Comparison of ENCODE assay signal across 26 mouse cellular contexts in the genomic region with DNA sequence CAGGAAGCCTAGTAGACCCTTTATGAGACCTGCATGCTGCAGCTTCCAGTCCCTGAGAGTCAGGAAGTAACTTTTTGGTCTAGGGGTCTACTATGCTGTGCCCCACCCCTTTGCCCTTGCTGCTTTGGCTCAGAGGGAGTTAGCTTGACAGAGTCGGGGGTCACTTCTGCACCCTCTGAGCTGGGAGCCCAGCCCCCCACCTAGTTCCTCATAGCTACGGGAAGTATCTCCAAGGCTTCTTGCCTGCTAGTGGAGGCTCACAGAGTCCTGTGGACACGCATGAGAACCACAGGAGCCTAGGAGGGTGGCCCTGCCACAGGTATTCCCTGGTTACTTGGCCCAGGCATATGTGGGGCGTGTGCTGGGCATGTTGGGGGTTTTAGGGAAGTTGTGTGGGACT. TPM values are rescaled to one million over a fixed set of nuclear protein-coding genes. Genes with fewer than 3 reads are reported as not detected.
DNase-seq lines count a peak whose midpoint lies in the region; ATAC-seq and TF ChIP-seq lines count a peak whose summit lies in the region.
"Had no signal": no experiment of that assay in that cellular context is flagged by ENCODE, and none has a peak within 500 bp of the region (broad histone marks: within the 10 kb centered on the region; RNA-seq: fewer than 3 reads in every experiment).

No protein-coding gene starts in this region.

- H3K9ac ChIP-seq in liver, embryonic 15.5 days, result no peak overlapping the region
- H3K9ac ChIP-seq in liver, embryonic 11.5 days (ENCODE audit: low read depth, low read length), result no peak overlapping the region
- no peak overlapping the region for H3K9ac ChIP-seq in CH12.LX (ENCODE audit: insufficient read depth, low read depth)
- H3K9ac ChIP-seq: heart, embryonic 15.5 days; liver, embryonic 14.5 days; neural tube, embryonic 13.5 days had no signal

- ATAC-seq in liver, embryonic 15.5 days (ENCODE audit: insufficient read depth), result no peak
- no peak for ATAC-seq in liver, embryonic 11.5 days (replicated peaks; ENCODE audit: low FRiP score)
- peak; percentile 16 for ATAC-seq in common myeloid progenitor, adult 5-6 weeks (replicated peaks; ENCODE audit: low read depth, poor library complexity, severe bottlenecking)
- ATAC-seq in megakaryocyte-erythroid progenitor cell, adult 5-6 weeks (replicated peaks; ENCODE audit: low FRiP score, low TSS enrichment, poor library complexity, severe bottlenecking), result no peak
- ATAC-seq: hindbrain, postnatal 0 days had no signal

- H3K4me2 ChIP-seq in liver, embryonic 15.5 days, result peak overlapping the region; percentile 33
- no peak overlapping the region for H3K4me2 ChIP-seq in liver, embryonic 11.5 days
- H3K4me2 ChIP-seq in CH12.LX (ENCODE audit: insufficient read depth, low read depth, poor library complexity, severe bottlenecking), result no peak overlapping the region
- H3K4me2 ChIP-seq: heart, embryonic 15.5 days; neural tube, embryonic 13.5 days had no signal

- TF ChIP-seq POLR2A in CH12.LX (IDR thresholded peaks at IDR 0.05; ENCODE audit: low read depth, low read length), result no peak

- no peaks in the 10 kb centered on the region for H3K9me3 ChIP-seq in liver, embryonic 15.5 days (replicated peaks)
- H3K9me3 ChIP-seq in liver, embryonic 11.5 days (ENCODE audit: control insufficient read depth, low read length), result no peaks in the 10 kb centered on the region
- no peaks in the 10 kb centered on the region for H3K9me3 ChIP-seq in CH12.LX (replicated peaks; ENCODE audit: low read length)
- no peaks in the 10 kb centered on the region for H3K9me3 ChIP-seq in megakaryocyte, embryonic 14.5 days
- H3K9me3 ChIP-seq: forebrain, embryonic 10.5 days; heart, embryonic 15.5 days; neural tube, embryonic 13.5 days had no signal

- H3K27ac ChIP-seq in liver, embryonic 15.5 days (replicated peaks), result peak overlapping the region; percentile 48
- no peak overlapping the region; the same call in 1 of the 2 replicates for H3K27ac ChIP-seq in liver, embryonic 11.5 days (ENCODE audit: low read depth, low read length)
- no peak overlapping the region for H3K27ac ChIP-seq in CH12.LX (ENCODE audit: insufficient read depth, low read depth)
- no peak overlapping the region for H3K27ac ChIP-seq in layer of hippocampus, adult 2 months
- H3K27ac ChIP-seq: heart, adult 2 months; heart, embryonic 15.5 days; hindbrain, postnatal 0 days; liver, embryonic 14.5 days; neural tube, embryonic 13.5 days had no signal

- TF ChIP-seq EP300 in CH12.LX (IDR thresholded peaks at IDR 0.05; ENCODE audit: low read length), result no peak

- in situ Hi-C loops in CH12.LX (cut with MboI; ENCODE audit: low pct_ligation_motif_present, low pct_unique_long_range_greater_than_20kb, low sequenced_read_pairs), result no loop called here

- H3K79me2 ChIP-seq in CH12.LX (replicated peaks; ENCODE audit: control insufficient read depth, extremely low read depth, insufficient read depth, poor library complexity, severe bottlenecking), result no peaks in the 10 kb centered on the region; the same call in 1 of the 2 replicates

- H3K36me3 ChIP-seq in liver, embryonic 15.5 days (replicated peaks), result no peaks in the 10 kb centered on the region
- no peaks in the 10 kb centered on the region for H3K36me3 ChIP-seq in liver, embryonic 11.5 days (ENCODE audit: control insufficient read depth, insufficient read depth, low read length)
- peaks cover 0 to 3% of the 10 kb centered on the region in 2 experiments for H3K36me3 ChIP-seq in CH12.LX (replicated peaks in 1 of 2; ENCODE audit: control insufficient read depth in 1 of 2, insufficient read depth in 1 of 2, low read length in 1 of 2)
- peaks cover 77% of the 10 kb centered on the region for H3K36me3 ChIP-seq in megakaryocyte, embryonic 14.5 days (replicated peaks; ENCODE audit: low read length)
- H3K36me3 ChIP-seq: forebrain, embryonic 10.5 days; heart, embryonic 15.5 days; neural tube, embryonic 13.5 days had no signal

- dilution Hi-C loops in CH12.LX (cut with MboI; ENCODE audit: extremely low pct_ligation_motif_present, extremely low pct_unique_long_range_greater_than_20kb, low sequenced_read_pairs), result no loop called here

- no peak for TF ChIP-seq CTCF in CH12.LX (conservative IDR thresholded peaks at IDR 0.05 in 1 of 2, IDR thresholded peaks at IDR 0.05 in 1 of 2; ENCODE audit: low read depth in 2 of 2, low read length in 2 of 2)
- TF ChIP-seq CTCF in layer of hippocampus, adult 2 months (conservative IDR thresholded peaks at IDR 0.05), result no peak

- 40% methylated on average over 4 of the region's 4 CpGs for WGBS in liver, embryonic 15.5 days (ENCODE audit: insufficient replicate concordance)
- 51% methylated on average over 4 of the region's 4 CpGs for WGBS in liver, embryonic 11.5 days

- TF ChIP-seq RAD21 in CH12.LX (IDR thresholded peaks at IDR 0.05; ENCODE audit: low read depth, low read length), result no peak

- no peak for DNase-seq in liver, embryonic 11.5 days (ENCODE audit: low spot score)
- no peak for DNase-seq in CH12.LX (ENCODE audit: extremely low read depth)
- DNase-seq in thymus, postnatal 4 days, result no peak
- DNase-seq in layer of hippocampus, adult 2 months (ENCODE audit: low spot score in 2 of 2), result no peak
- DNase-seq: adrenal gland, adult 8-10 months; cerebellum, adult 11 months; cerebellum, postnatal 25 days; heart, adult 2 months; heart, postnatal 4 days; lung, postnatal 14 days; midbrain, embryonic 14.5 days; thymus, postnatal 25 days had no signal

- H3K4me1 ChIP-seq in liver, embryonic 15.5 days (replicated peaks), result peaks cover 54% of the 10 kb centered on the region
- peaks cover 26% of the 10 kb centered on the region for H3K4me1 ChIP-seq in liver, embryonic 11.5 days (replicated peaks; ENCODE audit: control insufficient read depth, insufficient read depth, low read length)
- H3K4me1 ChIP-seq in CH12.LX (ENCODE audit: control insufficient read depth in 1 of 2, insufficient read depth in 2 of 2), result peaks cover 46 to 91% of the 10 kb centered on the region in 2 experiments
- peaks cover 100% of the 10 kb centered on the region for H3K4me1 ChIP-seq in megakaryocyte, embryonic 14.5 days
- H3K4me1 ChIP-seq: neural tube, embryonic 13.5 days had no signal

- H3K4me3 ChIP-seq in liver, embryonic 15.5 days (replicated peaks), result no peak overlapping the region
- H3K4me3 ChIP-seq in liver, embryonic 11.5 days (ENCODE audit: low read depth, low read length), result no peak overlapping the region
- no peak overlapping the region for H3K4me3 ChIP-seq in CH12.LX (replicated peaks in 1 of 3; ENCODE audit: low read depth in 2 of 3, low read length in 2 of 3, poor library complexity in 1 of 3)
- H3K4me3 ChIP-seq in megakaryocyte, embryonic 14.5 days (replicated peaks), result peak overlapping the region; percentile 91
- no peak overlapping the region for H3K4me3 ChIP-seq in layer of hippocampus, adult 2 months
- H3K4me3 ChIP-seq: forebrain, embryonic 10.5 days; heart, adult 2 months; heart, embryonic 15.5 days; neural tube, embryonic 13.5 days had no signal

- H3K27me3 ChIP-seq in liver, embryonic 15.5 days, result no peaks in the 10 kb centered on the region
- H3K27me3 ChIP-seq in liver, embryonic 11.5 days (replicated peaks; ENCODE audit: control insufficient read depth, insufficient read depth, low read length), result no peaks in the 10 kb centered on the region
- H3K27me3 ChIP-seq in CH12.LX (replicated peaks), result no peaks in the 10 kb centered on the region
- no peaks in the 10 kb centered on the region for H3K27me3 ChIP-seq in megakaryocyte, embryonic 14.5 days (replicated peaks)
- H3K27me3 ChIP-seq: heart, embryonic 15.5 days; neural tube, embryonic 13.5 days had no signal

RNA-seq across cellular contexts. Expression of a gene that starts 13.2 kb away (rescaled TPM):
- polyA plus RNA-seq in liver, embryonic 15.5 days (2015; fragmentation: Nextera tagmentation; extraction: Ambion mirVana), result 14.5 and 19.8 TPM in 2 replicates
- polyA plus RNA-seq in liver, embryonic 11.5 days (2014; fragmentation: Nextera tagmentation; extraction: Ambion mirVana), result 33.8 and 33.9 TPM in 2 replicates
- total RNA-seq in CH12.LX (2012; rRNA removed) (31.9 and 38.5 TPM in 2 replicates), CH12.LX (2014; rRNA removed) (17.8 and 21.2 TPM in 2 replicates)
- polyA plus RNA-seq in CH12.LX (2012; ENCODE audit: insufficient read length, low read depth), result 46.1 and 60.0 TPM in 2 replicates
- total RNA-seq in common myeloid progenitor, adult 5-6 weeks (2017), result 97.4 and 98.9 TPM in 2 replicates
- polyA plus RNA-seq in megakaryocyte, embryonic 14.5 days (2012; ENCODE audit: insufficient read depth, low replicate concordance), result 143 and 148 TPM in 2 replicates
- total RNA-seq in megakaryocyte-erythroid progenitor cell, adult 5-6 weeks (2014; fragmentation: Nextera tagmentation), result 68.9 and 88.4 TPM in 2 replicates
- total RNA-seq in megakaryocyte-erythroid progenitor cell, adult 5-6 weeks (2017), result 20.1 and 31.0 TPM in 2 replicates
- 10 to 100 TPM; 19.2 to 20.0 TPM for total RNA-seq in layer of hippocampus, adult 2 months (2021)

RNA-seq across cellular contexts. Expression of a gene that starts 44.1 kb away (rescaled TPM):
- polyA plus RNA-seq in liver, embryonic 15.5 days (2015; fragmentation: Nextera tagmentation; extraction: Ambion mirVana), result 122 and 143 TPM in 2 replicates
- polyA plus RNA-seq in liver, embryonic 11.5 days (2014; fragmentation: Nextera tagmentation; extraction: Ambion mirVana), result 86.4 and 93.9 TPM in 2 replicates
- total RNA-seq in CH12.LX (2012; rRNA removed), result 7.8 and 12.7 TPM in 2 replicates
- total RNA-seq in CH12.LX (2014; rRNA removed), result 1.4 and 2.4 TPM in 2 replicates
- 6.7 and 7.9 TPM in 2 replicates for polyA plus RNA-seq in CH12.LX (2012; ENCODE audit: insufficient read length, low read depth)
- total RNA-seq in common myeloid progenitor, adult 5-6 weeks (2017), result 66.4 and 70.4 TPM in 2 replicates
- 236 and 315 TPM in 2 replicates for polyA plus RNA-seq in megakaryocyte, embryonic 14.5 days (2012; ENCODE audit: insufficient read depth, low replicate concordance)
- 257 and 310 TPM in 2 replicates for total RNA-seq in megakaryocyte-erythroid progenitor cell, adult 5-6 weeks (2014; fragmentation: Nextera tagmentation)
- total RNA-seq in megakaryocyte-erythroid progenitor cell, adult 5-6 weeks (2017), result 103 and 198 TPM in 2 replicates
- total RNA-seq in layer of hippocampus, adult 2 months (2021), result 10 to 100 TPM; 23.6 to 24.6 TPM

RNA-seq across cellular contexts. Expression of a gene that starts 49.7 kb away (rescaled TPM):
- polyA plus RNA-seq in liver, embryonic 15.5 days (2015; fragmentation: Nextera tagmentation; extraction: Ambion mirVana), result 0.16 TPM in 1 of 2 replicates, not detected in the other
- polyA plus RNA-seq in liver, embryonic 11.5 days (2014; fragmentation: Nextera tagmentation; extraction: Ambion mirVana), result 2.1 TPM in 1 of 2 replicates, not detected in the other
- total RNA-seq in CH12.LX (2012; rRNA removed), result 0.04 TPM in 1 of 2 replicates, not detected in the other
- total RNA-seq in CH12.LX (2014; rRNA removed), result not detected in 2 replicates
- 0.56 and 0.84 TPM in 2 replicates for polyA plus RNA-seq in CH12.LX (2012; ENCODE audit: insufficient read length, low read depth)
- total RNA-seq in common myeloid progenitor, adult 5-6 weeks (2017), result 6.5 TPM in 1 of 2 replicates, not detected in the other
- polyA plus RNA-seq in megakaryocyte, embryonic 14.5 days (2012; ENCODE audit: insufficient read depth, low replicate concordance), result 1.4 TPM in 1 of 2 replicates, not detected in the other
- total RNA-seq in megakaryocyte-erythroid progenitor cell, adult 5-6 weeks (2014; fragmentation: Nextera tagmentation), result not detected in 2 replicates
- total RNA-seq in megakaryocyte-erythroid progenitor cell, adult 5-6 weeks (2017), result not detected in 2 replicates
- 1 to 10 TPM in 1 of 2 experiments, not detected in 1; 2.4 TPM for total RNA-seq in layer of hippocampus, adult 2 months (2021)
- total RNA-seq: gastrocnemius, adult 18-20 months; heart, adult 2 months; hindbrain, postnatal 0 days; left cerebral cortex, postnatal 25 days had no signal
- polyA plus RNA-seq: C2C12; forebrain, embryonic 10.5 days; heart, adult 2 months; heart, embryonic 15.5 days; hindbrain, postnatal 0 days; intestine, postnatal 0 days; kidney, embryonic 16.5 days; liver, embryonic 14.5 days; midbrain, embryonic 14.5 days; neural tube, embryonic 13.5 days had no signal

RNA-seq across cellular contexts. Expression of a gene that starts 59.0 kb away (rescaled TPM):
- 5.2 and 5.9 TPM in 2 replicates for polyA plus RNA-seq in liver, embryonic 15.5 days (2015; fragmentation: Nextera tagmentation; extraction: Ambion mirVana)
- 5.7 and 6.4 TPM in 2 replicates for polyA plus RNA-seq in liver, embryonic 11.5 days (2014; fragmentation: Nextera tagmentation; extraction: Ambion mirVana)
- total RNA-seq in CH12.LX (2012; rRNA removed) (28.6 and 43.8 TPM in 2 replicates), CH12.LX (2014; rRNA removed) (15.4 and 19.3 TPM in 2 replicates)
- polyA plus RNA-seq in CH12.LX (2012; ENCODE audit: insufficient read length, low read depth), result 12.7 and 14.9 TPM in 2 replicates
- total RNA-seq in common myeloid progenitor, adult 5-6 weeks (2017), result 8.9 and 11.3 TPM in 2 replicates
- 3.2 and 7.8 TPM in 2 replicates for polyA plus RNA-seq in megakaryocyte, embryonic 14.5 days (2012; ENCODE audit: insufficient read depth, low replicate concordance)
- 6.1 and 15.3 TPM in 2 replicates for total RNA-seq in megakaryocyte-erythroid progenitor cell, adult 5-6 weeks (2014; fragmentation: Nextera tagmentation)
- 0.70 and 1.6 TPM in 2 replicates for total RNA-seq in megakaryocyte-erythroid progenitor cell, adult 5-6 weeks (2017)
- total RNA-seq in layer of hippocampus, adult 2 months (2021), result 10 to 100 TPM; 37.9 to 47.8 TPM
